Mouse (Mus musculus): ENCODE measurements around the gene Bglap3.

The Bglap3 gene

GRCm38 (mm10) chr3:88335436-88336053 is 37.0 kb downstream of the Bglap3 start:
- no peak for DNase-seq (ENCODE audit: low spot score)

DNA sequence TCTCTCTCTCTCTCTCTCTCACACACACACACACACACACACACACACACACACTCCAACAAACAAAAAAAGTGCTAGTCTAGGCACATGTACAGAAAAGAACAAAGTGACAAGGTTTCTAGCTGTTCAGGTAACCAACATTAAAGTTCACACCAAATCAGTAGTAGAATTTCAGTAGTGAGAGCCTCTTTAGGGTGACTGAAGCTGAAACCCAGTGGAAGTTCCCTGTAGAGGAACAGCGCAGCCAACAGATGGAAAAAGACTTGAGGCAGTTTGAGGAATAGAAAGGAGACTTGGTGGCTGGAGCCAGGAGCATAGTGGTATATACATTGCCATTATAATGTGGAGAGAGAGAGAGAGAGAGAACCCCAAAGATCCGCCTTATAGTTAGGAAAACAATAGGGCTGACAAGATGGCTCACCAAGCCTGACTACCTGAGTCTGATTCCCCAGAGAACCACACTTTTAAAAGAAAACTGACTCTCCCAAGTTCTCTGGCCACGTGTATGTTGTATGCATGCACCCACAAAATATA is 37.6 kb downstream of the Bglap3 start:
- DNase-seq (ENCODE audit: low spot score), result no peak

- no peak for DNase-seq (ENCODE audit: low spot score)
These were observed 38.4 kb downstream of the Bglap3 start for GRCm38 (mm10) chr3:88334029-88334658.

- no peak for DNase-seq (ENCODE audit: low spot score)
These were observed 41.3 kb downstream of the Bglap3 start for GRCm38 (mm10) chr3:88331282-88331681.

GRCm38 (mm10) chr3:88328956-88329355 is 43.6 kb downstream of the Bglap3 start:
- DNase-seq (ENCODE audit: low spot score), result no peak

GRCm38 (mm10) chr3:88324951-88325405 is 47.6 kb downstream of the Bglap3 start, which contains the start of gene Glmp:
Gene Glmp, plus strand, starts transcription at chr3:88325023.
- peak; percentile 49 for DNase-seq (ENCODE audit: low spot score)

All from left cerebral cortex, adult 11 months (tissue).